Mouse (Mus musculus) embryonic facial prominence, embryonic 14.5 days (tissue): ENCODE measurements around the gene Fsd1l. TPM values are rescaled to one million over a fixed set of nuclear protein-coding genes. Genes with fewer than 3 reads are reported as not detected.
"Not testable (repeated sequence)": the region's sequence is repeated elsewhere in the genome, so short reads cannot be mapped to it uniquely, and the experiment has no call there.

Experiments
- ATAC-seq: fragments of 200-750 bp; cut with Nextera tagmentation; 2 replicates; pipeline ENCODE4 v1.8.0; 2017; ENCODE audit warnings: low read depth, moderate number of reproducible peaks, moderate TSS enrichment
- DNase-seq: peaks from one replicate; pipeline ENCODE4 v3.0.0-alpha.2; 2015; ENCODE audit warnings: low spot score
- H3K27ac ChIP-seq: fragments of 300-500 bp; sonication (generic); replicated peaks from 2 replicates; pipeline ENCODE4 v1.5.1; 2014; ENCODE audit warnings: low read depth, mild to moderate bottlenecking, low read length, moderate library complexity
- H3K27me3 ChIP-seq: fragments of 300-500 bp; sonication (generic); replicated peaks from 2 replicates; pipeline ENCODE4 v1.6.1; 2014; ENCODE audit warnings: low read length; ENCODE audit not compliant: control insufficient read depth, insufficient read depth
- H3K36me3 ChIP-seq: fragments of 300-500 bp; sonication (generic); 2 replicates; pipeline ENCODE4 v1.6.1; 2014; ENCODE audit warnings: low read length, mixed read lengths; ENCODE audit not compliant: control insufficient read depth, insufficient read depth
- H3K4me1 ChIP-seq: fragments of 300-500 bp; sonication (generic); 2 replicates; pipeline ENCODE4 v1.6.1; 2014; ENCODE audit warnings: antibody characterized with exemption, low read length; ENCODE audit not compliant: control insufficient read depth, insufficient read depth
- H3K4me2 ChIP-seq: fragments of 300-500 bp; sonication (generic); 2 replicates; pipeline ENCODE4 v1.6.1; 2014; ENCODE audit warnings: low read depth, mild to moderate bottlenecking, low read length, moderate library complexity, mixed read lengths
- H3K4me3 ChIP-seq: fragments of 300-500 bp; sonication (generic); 2 replicates; pipeline ENCODE4 v1.5.1; 2014; ENCODE audit warnings: low read depth, mild to moderate bottlenecking, low read length
- H3K9ac ChIP-seq: fragments of 300-500 bp; sonication (generic); 2 replicates; pipeline ENCODE4 v1.6.1; 2014; ENCODE audit warnings: low read depth, mild to moderate bottlenecking, low read length, moderate library complexity, mixed read lengths
- H3K9me3 ChIP-seq: fragments of 300-500 bp; sonication (generic); 2 replicates; pipeline ENCODE4 v1.6.1; 2016; ENCODE audit warnings: low read length; ENCODE audit not compliant: control insufficient read depth
- WGBS: fragments of 180-500 bp; shearing (Covaris S2); extraction: QIAGEN DNeasy Blood & Tissue Kit; methylation state at CpG from one replicate; pipeline ENCODE4 v1.1.7; 2014; 5-methylcytosine and 5-hydroxymethylcytosine counted together
- polyA plus RNA-seq: library from polyadenylated mRNA; unstranded; fragments of >200 nt; fragmentation: Nextera tagmentation; extraction: Ambion mirVana; gene quantifications from 2 replicates; pipeline ENCODE4 v1.2.1, GENCODE M21; 2014

The Fsd1l gene
- polyA plus RNA-seq, 1 experiment from 2014 or later: 9.6 TPM

DNA sequence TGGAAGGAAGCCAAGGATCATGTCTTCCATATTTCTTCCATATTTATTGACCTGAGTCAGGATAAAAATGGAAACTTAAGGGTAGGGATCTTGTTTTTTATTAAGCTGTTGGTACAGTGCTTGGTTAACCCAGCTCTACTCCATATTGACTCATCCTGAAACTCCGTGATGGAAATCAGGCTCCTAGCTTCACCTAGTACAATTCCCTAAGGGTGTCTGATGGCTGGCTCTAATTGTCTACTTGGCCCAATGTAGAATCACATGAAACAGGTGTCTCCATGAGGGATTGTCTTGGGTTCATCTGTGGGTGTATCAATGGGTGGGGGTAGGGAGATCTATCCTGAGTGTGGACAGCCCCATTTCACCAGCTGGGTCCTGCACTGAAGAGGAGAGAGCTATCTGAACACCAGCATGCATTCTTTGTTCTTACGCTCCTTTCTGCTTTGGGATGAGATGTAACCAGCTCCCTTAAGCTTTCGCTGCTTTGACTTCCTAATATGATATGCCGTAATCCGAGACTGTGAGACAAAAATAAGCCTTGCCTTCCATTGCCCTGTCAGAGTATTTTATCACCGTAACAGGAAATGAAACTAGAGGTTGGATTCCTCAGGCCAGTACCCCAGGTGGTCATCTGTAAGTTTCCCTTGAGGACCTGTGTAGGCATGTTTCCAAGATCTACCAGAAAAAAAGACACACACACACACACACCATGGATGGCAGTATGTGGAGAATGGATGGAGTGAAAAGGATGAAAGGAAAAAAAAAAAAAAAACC lies 79.5 kb downstream of the Fsd1l start:
- no peaks in the 10 kb centered on the region for H3K9me3 ChIP-seq
- H3K4me1 ChIP-seq: no peaks in the 10 kb centered on the region
- ATAC-seq (no peak), DNase-seq (no peak)
- no peak overlapping the region for H3K27ac ChIP-seq
- no peak overlapping the region for H3K4me3 ChIP-seq
- no peaks in the 10 kb centered on the region for H3K36me3 ChIP-seq
- H3K9ac ChIP-seq: no peak overlapping the region
- no peaks in the 10 kb centered on the region for H3K27me3 ChIP-seq
- WGBS: 79% methylated on average over 6 of the region's 6 CpGs
- H3K4me2 ChIP-seq: no peak overlapping the region

DNA sequence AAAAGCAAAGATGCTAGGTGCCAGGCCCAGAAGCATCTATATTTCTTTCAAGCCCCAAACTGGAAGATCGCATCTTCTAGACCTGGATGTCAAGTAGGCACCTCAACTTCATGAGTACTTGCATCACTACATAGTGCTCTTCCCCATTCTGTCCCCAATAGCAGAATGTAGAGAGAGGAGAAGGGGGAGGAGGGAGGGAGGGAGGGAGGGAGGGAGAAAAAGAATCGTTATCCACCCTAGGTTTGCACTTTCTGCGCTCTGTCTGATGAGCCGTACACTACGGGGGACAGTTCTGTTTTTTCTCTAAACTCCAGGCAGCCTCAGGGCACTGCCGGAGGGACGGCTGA lies 82.4 kb downstream of the Fsd1l start, which contains the start of gene Fktn:
Gene Fktn, plus strand, starts transcription at position 295 of the 347 bp plus-strand sequence.
- DNase-seq: peak; percentile 15
- Histone ChIP-seq H3K4me1 (no peaks in the 10 kb centered on the region), H3K4me3 (peak within 1 kb of the TSS; percentile 83), H3K9ac (peak within 1 kb of the TSS; percentile 84), H3K4me2 (peak within 1 kb of the TSS; percentile 57), H3K36me3 (no peaks in the 10 kb centered on the region; the same call in 1 of the 2 replicates), H3K27ac (peak within 1 kb of the TSS; percentile 68), H3K9me3 (no peaks in the 10 kb centered on the region), H3K27me3 (no peaks in the 10 kb centered on the region)
- 14% methylated on average over 7 of the region's 7 CpGs for WGBS
- peak; percentile 81 for ATAC-seq

- Histone ChIP-seq H3K27me3 (no peaks in the 10 kb centered on the region), H3K36me3 (no peaks in the 10 kb centered on the region; the same call in 1 of the 2 replicates), H3K4me1 (no peaks in the 10 kb centered on the region), H3K27ac (peak overlapping the region; percentile 68), H3K4me3 (peak overlapping the region; percentile 83), H3K9me3 (no peaks in the 10 kb centered on the region), H3K9ac (peak overlapping the region; percentile 84), H3K4me2 (peak overlapping the region; percentile 57)
- WGBS: 17% methylated on average over 56 of the region's 58 CpGs
- ATAC-seq: peak; percentile 96
- DNase-seq: peak; percentile 97
Observed at GRCm38 (mm10) chr4:53714051-53714814, 83.0 kb downstream of the Fsd1l start.

GRCm38 (mm10) chr4:53715977-53716376 lies 84.7 kb downstream of the Fsd1l start:
- no peak overlapping the region for H3K9ac ChIP-seq
- H3K36me3 ChIP-seq: peaks cover 6% of the 10 kb centered on the region
- H3K4me2 ChIP-seq: no peak overlapping the region

DNA sequence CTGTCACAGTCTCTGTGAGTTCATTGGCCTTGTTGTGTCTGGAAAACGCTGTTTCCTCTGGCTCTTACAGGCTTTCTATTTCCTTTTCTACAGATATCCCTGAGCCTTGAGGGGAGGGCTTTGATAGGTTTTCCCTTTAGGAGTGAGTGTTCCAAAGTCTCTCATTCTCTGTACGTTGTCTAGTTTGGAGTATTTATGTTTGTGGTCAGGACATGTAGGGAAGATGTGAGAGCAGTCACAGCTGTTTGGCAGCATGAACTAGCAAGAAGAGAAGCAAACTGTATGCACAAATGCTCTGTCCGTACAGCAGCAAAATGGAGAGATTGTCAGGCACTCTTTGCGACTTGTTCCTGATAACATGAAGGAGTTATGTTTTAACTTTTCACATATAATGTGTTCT lies 86.3 kb downstream of the Fsd1l start:
- Histone ChIP-seq H3K4me3 (no peak overlapping the region), H3K9me3 (no peaks in the 10 kb centered on the region), H3K27ac (no peak overlapping the region), H3K36me3 (peaks cover 18% of the 10 kb centered on the region), H3K4me1 (no peaks in the 10 kb centered on the region), H3K27me3 (no peaks in the 10 kb centered on the region), H3K4me2 (no peak overlapping the region), H3K9ac (no peak overlapping the region)
- ATAC-seq (no peak), DNase-seq (no peak)
- 77% methylated on average over 4 of the region's 4 CpGs for WGBS

More at GRCm38 (mm10) chr4:53715977-53716376, 84.7 kb downstream of the Fsd1l start:
- H3K27ac ChIP-seq: no peak overlapping the region
- ATAC-seq (no peak), DNase-seq (no peak)
- H3K4me3 ChIP-seq: no peak overlapping the region
- H3K27me3 ChIP-seq: no peaks in the 10 kb centered on the region
- no peaks in the 10 kb centered on the region for H3K4me1 ChIP-seq
- no peaks in the 10 kb centered on the region for H3K9me3 ChIP-seq

GRCm38 (mm10) chr4:53718261-53718660 lies 87.0 kb downstream of the Fsd1l start:
- DNase-seq: no peak
- H3K4me3 ChIP-seq: no peak overlapping the region
- H3K27ac ChIP-seq: no peak overlapping the region
- no peak overlapping the region for H3K9ac ChIP-seq
- H3K4me2 ChIP-seq: no peak overlapping the region
- H3K27me3 ChIP-seq: no peaks in the 10 kb centered on the region
- no peaks in the 10 kb centered on the region for H3K4me1 ChIP-seq
- H3K36me3 ChIP-seq: peaks cover 18% of the 10 kb centered on the region
- no peaks in the 10 kb centered on the region for H3K9me3 ChIP-seq
- 78% methylated on average over 5 of the region's 5 CpGs for WGBS
- ATAC-seq: no peak

DNA sequence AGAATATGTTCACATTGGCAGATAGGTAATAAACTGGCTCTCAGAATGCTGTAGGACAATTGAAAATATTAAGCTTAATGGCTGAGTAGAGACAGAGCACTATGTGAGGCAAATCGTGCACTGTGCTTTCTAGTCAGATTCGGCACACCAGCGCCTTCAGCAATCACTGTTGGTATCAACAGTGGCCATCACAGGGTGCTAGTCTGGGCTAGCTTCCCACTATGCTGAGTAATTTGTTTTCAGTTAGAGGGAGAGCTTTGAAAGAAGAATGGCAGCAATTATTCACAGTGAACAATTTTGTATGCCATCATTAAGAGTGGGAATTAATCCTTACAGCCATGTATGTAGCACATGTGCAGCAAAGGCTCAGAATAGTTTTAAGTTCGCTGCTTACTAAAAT lies 91.2 kb downstream of the Fsd1l start:
- no peaks in the 10 kb centered on the region for H3K27me3 ChIP-seq
- H3K9ac ChIP-seq: no peak overlapping the region
- no peak overlapping the region for H3K27ac ChIP-seq
- H3K9me3 ChIP-seq: no peaks in the 10 kb centered on the region
- 95% methylated on average over 4 of the region's 4 CpGs for WGBS
- H3K4me1 ChIP-seq: no peaks in the 10 kb centered on the region
- H3K4me2 ChIP-seq: no peak overlapping the region
- H3K36me3 ChIP-seq: peaks cover 29% of the 10 kb centered on the region; the same call in 1 of the 2 replicates
- no peak for DNase-seq
- no peak for ATAC-seq
- no peak overlapping the region for H3K4me3 ChIP-seq

GRCm38 (mm10) chr4:53726100-53726499 lies 94.8 kb downstream of the Fsd1l start:
- H3K27ac ChIP-seq, H3K9ac ChIP-seq, ATAC-seq, H3K9me3 ChIP-seq, H3K4me1 ChIP-seq, H3K27me3 ChIP-seq, DNase-seq, H3K4me2 ChIP-seq, H3K4me3 ChIP-seq: not testable (repeated sequence)
- peaks cover 41% of the 10 kb centered on the region for H3K36me3 ChIP-seq
- WGBS: 94% methylated on average over 2 of the region's 2 CpGs
